Mouse (Mus musculus) monocyte, adult 5-6 weeks (primary cell): ENCODE data around the gene Zfp114. TPM values are rescaled to one million over a fixed set of nuclear protein-coding genes. Genes with fewer than 3 reads are reported as not detected.

Experiments
- ATAC-seq: fragments of 153-309, 156-312 bp; replicated peaks from 2 replicates; pipeline ENCODE4 v1.8.0; 2017; ENCODE audit warnings: mild to moderate bottlenecking; ENCODE audit not compliant: low TSS enrichment, insufficient number of reproducible peaks, severe bottlenecking, poor library complexity, low FRiP score
- total RNA-seq: library from RNA; stranded (forward); fragments of 200-1000, 200-491, 200-594 nt; gene quantifications from 3 replicates; pipeline ENCODE4 v1.2.3, GENCODE M21; 2017

Zfp114 gene
- total RNA-seq, result 0.68 TPM in 1 of 3 replicates, not detected in the others

DNA sequence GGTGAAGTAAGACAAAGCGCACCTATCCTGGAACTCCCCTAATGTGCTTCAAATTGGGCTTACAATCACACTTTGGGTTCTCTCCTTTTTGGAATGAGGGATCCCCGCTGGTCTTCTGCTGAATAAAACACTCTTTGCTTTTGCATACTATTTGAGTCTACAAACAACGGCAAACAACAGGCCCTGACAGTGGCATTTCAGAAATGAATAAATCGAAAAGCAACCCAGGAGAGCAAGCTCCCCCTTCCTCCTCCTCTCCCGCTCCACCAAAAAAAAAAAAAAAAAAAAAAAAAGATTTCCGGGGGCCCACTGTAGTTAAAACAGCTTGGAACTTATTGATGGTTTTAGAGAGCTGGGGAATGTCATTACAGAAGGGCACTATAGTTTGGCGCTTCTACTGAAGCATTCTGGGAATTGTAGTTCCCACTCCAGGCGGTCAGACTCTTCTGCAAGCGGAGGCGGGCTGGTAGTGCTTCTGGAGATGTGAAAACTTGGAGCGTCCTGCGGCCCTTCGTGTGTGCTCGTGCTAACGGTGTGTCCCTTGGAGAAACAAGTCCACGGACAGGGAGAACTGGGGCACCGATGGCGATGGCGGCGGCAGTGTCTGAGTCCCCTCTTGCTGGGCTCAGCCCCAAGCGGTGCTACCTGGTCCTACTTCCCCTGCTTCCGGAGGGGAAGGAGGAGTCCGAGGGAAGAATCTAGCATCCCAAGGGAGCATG is at the start of gene Zfp114:
TSS of gene Zfp114 (plus strand) at position 443 of the 719 bp plus-strand sequence.
- peak; percentile 31; the same call in 1 of the 2 replicates for ATAC-seq

DNA sequence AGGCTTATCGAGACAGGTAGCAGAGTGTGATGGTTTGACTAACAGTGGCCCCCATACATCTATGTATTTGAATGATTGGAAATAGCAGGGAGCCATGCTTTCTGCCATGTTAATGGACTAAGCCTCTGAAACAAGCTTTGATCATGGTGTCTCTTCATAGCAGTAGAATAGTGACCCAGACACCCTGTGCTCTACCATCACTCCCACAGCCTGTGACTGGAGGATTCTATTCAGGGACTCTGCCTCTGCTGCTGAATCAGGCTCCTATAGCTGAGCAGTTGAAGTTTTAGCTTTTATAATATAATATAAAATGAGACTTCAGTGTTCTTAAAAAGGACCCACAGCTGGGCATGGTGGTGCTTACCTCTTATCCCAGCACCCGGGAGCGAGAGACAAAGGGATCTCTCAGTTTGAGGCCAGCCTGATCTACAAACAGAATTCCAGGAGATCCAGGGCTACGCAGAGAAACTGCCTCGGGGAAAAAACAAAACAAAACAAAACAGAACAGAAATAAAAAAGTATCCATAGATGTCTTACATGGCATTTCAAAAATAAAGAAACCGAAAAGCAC is 41.4 kb upstream of the Zfp114 start:
- ATAC-seq, result no peak

DNA sequence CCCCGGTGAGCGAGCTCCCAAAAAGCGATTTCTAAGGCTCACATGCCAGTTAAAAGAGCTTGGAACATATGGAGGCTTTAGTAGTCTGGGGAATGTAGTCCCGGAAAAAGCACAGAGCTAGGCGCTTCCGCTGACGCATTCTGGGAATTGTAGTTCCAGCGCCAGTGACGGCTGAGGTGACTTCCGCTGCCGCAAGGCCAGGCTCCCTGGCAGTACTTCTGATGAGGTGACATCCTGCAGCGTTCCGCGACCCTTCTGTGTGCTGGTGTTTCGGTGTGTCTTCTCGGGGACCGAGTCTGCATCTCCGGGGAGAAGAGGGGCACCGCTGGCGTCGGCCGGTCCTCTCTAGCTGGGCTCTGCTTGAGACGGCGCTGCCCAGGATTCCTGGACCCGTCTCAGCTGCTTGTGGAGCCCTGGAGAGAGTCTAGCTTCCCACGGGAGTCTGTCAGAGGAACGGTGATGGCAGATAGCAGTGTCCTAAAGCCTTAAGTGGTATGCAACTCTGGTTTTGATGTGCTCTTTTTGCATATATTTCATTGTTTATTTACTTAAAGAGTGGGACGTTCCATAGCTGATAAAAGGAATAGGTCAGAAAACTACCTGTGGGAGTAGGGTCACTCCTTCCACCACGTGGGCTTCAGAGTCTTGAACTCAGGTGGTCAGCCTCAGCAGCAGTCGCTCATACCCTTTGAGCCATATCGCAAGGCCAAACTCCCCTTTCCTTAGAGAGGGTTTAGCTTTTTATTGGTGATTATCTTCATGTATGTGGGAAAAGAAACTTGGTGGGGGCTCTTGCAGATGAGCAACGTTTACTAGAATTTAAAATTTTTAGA is 40.6 kb upstream of the Zfp114 start, which contains the start of gene Zfp235:
TSS of gene Zfp235 (plus strand) at position 174 of the 833 bp plus-strand sequence.
- ATAC-seq, result peak; percentile 98

DNA sequence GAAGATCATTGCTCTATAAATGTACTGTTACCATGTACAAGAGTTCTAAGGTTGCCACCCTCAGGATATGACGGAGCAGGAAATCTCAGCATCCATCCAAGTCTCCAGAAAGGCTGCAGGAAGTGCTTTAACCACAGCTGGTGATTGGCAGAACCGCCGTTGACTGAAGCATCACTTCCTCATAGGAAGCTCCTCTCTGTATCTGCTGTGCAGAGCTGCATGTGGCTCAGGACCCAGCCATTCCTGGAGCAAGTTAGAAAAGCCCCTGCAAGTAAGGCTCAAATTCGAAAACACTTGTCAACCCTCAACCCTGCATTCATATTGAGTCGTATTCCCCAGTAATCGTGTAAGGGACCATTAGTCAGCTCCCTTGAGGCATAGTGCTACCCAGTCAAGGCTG is 32.3 kb upstream of the Zfp114 start:
- no peak for ATAC-seq

DNA sequence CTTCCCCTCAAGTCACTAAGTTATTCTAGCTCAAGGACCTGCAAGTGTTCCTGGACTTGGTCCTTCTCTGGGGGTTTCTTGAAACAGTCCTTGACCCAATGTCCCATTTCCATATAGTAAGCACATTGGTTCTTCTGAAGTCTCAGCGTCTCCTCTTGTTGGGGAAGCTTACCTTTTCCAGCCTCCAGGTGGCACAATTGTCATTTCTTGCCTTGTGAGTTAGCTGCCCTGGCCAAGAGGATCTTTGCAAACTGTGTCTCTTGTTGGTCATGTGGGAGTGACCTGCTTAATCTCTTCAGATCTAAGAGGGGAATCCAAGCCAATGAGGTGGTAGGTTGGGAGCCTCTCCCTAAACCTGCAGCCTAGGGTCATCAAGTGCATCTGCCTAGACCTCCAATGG is 21.6 kb upstream of the Zfp114 start:
- no peak for ATAC-seq

DNA sequence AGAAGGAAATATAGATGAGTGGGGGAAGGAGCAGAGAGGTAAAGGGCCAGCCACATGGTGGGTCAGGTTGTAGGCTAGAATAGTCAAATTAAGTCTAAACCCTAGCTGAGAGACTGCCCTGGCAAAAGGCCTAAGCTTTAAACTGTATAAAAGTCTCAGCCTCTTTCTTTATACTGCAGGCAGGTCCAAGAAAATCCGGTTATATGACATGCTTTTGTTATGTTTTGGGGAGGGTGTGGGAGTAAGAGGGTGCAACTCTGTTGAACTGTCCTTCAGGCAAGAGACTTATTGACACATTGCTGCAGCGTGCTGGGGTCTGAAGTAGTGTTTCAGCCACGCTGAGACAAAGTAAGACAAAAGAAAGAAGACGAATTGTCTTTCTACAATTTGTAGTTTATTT is 2.7 kb upstream of the Zfp114 start:
- ATAC-seq, result no peak

DNA sequence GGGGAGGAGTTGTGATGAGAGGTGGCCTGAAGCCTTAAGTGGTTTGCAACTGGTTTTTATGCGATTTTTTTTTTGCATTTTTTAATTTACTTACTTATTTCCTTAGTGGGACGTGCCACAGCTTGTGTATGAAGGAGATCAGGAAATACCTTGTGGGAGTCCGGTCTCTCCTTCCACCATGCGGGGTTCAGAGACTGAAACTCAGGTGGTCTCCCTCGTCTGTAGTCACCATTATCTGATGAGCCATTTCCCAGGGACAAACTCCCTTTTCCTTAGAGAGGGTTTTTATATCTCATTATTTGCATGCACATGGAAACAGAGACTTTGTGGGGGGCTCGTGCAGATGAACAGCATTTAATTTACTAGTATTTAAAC is 464 bp downstream of the Zfp114 start:
- ATAC-seq, result no peak

DNA sequence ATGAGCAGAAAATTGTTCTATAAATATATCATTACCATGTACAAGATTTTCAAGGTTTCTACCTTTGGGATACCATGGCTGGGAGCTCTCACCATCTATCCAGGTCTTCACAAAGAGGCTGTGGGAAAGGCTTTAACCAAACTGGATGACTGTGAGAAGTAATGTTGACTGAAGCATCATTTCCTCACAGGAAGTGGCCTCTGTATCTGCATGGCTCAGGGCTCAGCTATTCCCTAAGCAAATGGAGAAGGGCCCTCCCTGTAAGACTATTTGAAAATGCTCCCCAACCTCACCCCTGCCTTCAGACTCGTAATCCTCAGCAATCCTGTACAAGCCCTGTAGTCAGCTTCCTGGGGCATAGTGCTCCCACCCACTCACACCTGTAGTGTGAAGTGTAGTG is 12.8 kb downstream of the Zfp114 start:
- ATAC-seq, result no peak

DNA sequence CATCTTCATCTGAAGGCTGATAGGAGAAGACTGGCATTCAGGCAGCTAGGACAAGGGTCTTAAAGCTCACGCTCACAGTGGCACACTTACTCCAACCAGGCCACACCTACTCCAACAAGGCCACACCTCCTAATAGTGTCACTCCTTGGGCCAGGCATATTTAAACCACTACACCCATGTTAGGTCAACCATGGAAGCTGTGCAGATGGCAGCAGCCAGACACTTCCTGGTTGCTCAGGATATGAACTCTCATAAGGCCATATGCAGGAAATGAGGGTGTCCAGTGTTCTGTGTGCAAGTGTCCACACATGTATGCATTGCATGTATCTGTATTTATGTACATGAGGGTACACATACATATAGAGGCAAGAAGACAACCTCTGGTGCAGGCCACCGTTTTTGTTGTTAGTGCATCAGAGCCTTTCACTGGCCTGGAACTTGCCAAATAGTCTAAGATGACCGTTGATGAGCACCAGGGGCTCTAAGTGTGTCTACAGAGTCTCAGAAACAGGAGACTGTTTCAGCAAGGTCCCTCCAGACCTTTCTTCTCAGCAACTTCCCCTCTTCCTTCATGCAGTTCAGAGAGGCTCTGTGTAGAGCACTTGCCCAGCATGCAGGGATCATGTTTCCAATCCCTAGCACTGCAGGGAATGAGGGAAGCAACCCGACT is 14.2 kb downstream of the Zfp114 start:
- ATAC-seq, result no peak

DNA sequence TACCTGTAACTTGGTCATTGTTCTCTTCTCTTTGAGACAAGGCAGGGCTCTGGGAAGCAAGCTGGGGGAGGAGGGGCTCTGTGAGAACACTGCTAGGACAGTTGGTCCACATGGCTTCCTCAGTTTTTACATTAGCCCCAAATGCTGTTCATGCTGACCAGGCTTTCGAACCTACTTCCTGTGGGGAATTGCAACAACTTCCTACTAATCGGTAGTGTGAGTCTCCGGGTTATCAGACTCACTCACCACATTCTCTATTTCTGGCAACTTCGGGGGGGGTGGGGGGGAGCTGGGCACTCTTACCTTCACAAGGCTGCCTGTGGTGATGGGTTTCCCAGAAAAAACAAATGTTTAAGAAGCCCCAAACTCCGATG is 14.7 kb downstream of the Zfp114 start:
- no peak for ATAC-seq

DNA sequence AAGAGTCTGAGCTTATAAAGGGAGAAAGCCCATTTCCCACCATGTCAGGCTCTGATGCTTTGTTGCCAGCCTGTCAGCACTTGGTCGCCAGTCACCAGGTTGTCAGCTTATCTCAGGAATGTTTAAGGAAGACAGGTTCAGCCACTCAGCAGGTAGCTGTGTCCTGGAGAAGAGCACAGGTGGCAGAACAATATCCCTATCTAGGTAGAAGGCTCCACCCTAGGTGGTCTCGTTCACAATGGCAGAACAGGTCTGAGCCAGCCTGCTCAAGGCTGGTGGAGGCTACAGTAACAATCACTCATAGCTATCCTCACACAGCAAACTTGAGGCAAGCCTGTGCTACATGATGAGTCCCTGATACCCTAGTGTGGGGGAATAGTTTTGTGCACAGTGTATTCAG is 16.5 kb downstream of the Zfp114 start:
- ATAC-seq, result no peak

DNA sequence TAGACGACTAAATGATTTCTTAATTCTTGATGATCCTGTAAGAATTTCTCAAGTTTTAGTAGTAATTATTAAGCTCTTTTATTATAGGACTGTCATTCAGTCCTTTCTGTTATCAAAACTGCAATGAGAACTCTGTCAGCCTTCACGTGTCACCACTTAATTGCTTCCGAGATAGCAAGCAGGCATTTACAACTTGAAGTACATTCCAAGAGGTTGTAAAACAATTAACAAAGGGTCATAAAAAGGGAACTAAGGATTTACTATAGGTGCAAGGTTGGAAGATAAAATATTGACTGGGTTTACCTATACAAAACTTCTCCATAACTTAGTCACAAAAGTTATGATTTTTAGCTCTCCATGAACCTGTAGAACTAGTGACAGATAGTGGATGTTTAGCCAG is 18.3 kb downstream of the Zfp114 start:
- no peak for ATAC-seq

DNA sequence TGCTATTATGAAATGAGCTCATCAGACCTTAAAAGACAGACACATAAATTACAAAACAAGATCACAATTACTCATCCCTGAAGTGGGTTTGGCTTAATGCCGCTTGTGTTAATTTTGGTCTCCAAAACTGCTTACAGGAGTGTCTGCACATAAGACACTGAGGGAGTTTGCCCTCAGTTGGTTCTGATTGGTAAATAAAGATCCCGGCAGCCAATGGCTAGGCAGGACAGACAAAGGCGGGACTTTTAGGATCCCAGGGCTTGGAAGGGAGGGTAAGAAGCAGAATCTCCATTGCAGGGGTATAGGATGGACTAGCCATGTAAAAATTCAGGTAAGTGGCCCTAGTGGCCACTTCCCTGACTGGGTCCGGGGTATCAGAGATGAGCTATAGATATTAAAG is 22.1 kb downstream of the Zfp114 start:
- no peak for ATAC-seq

DNA sequence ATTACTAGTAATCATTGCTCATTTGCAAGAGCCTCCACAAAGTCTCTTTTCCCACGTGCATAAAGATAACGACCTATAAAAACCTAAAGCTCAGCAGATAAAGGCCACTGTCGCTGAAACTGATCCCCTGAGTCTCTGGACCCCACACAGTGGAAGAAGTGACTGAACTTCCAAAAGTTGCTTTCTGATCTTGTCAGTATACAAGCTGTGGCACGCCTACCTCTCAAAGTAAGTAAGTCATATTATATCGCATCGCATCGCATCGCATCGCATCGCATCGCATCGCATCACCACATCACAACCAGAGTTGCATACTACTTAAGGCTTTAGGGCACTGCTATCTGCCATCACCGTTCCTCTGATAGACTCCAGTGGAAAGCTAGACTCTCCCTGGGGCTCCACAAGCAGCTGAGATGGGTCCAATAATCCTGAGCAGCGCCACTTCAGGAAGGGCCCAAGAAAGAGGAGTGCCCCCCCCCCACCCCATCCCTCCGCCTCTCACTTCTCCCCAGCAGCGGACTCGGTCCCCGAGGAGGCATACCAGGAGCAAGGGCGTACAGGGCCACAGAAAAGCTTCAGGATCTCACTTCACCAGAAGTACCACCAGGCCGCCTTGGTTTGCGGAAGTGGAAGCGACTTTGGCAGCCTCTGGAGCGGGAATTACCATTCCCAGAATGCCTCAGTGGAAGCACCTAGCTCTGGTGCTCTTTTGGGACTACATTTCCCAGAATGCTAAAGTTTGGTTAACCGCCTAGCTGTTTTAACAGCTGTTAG is 32.8 kb downstream of the Zfp114 start:
- ATAC-seq, result 0 out of 2 replicates have a peak, but pooled peaks have one; percentile 27

DNA sequence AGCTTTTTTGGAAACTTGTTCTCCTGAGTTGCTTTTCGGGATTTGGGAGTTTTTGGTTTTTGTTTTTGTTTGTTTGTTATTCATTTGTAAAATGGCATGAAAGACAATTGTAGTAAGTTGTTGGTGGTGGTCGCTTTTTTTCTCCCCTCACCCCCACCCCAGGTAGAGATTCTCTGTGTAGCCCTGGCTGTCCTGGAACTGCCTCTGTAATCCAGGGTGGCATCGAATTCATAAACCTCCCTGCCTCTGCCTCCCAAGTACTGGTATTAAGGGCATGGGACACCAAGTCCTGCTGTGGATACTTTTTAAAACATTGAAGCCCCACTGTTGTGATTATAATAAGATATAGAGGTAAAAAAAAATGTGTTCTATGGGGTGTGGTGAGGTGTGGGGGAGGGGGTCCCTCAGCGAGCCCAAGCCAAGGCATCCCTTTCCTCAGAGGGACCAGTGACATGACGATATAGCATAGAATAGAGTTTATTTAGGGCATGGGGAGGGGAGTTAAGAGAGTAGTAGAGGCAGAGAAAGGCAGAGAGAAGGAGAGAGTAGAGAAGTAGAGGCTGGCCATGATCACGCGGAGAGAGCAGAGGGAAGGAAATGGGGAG is 33.5 kb downstream of the Zfp114 start:
- no peak for ATAC-seq

DNA sequence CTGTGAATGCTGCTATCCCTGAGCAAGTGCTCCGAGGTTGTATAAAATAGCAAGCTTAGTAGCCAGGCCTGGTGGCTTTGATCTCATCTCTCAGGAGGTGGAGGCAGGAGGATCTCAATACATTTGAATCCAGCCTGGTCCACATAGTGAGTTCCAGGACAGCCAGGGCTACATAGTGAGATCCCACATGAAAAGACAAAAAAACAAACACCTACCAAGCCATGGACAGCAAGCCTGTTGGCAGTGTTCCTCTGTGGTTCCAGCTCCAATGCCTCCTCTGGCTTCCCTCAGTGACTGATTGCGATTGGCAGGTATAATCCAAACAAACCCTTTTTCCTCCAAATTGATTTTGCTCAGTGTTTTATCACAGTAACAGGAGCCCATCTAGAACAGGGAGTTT is 35.4 kb downstream of the Zfp114 start:
- no peak for ATAC-seq

DNA sequence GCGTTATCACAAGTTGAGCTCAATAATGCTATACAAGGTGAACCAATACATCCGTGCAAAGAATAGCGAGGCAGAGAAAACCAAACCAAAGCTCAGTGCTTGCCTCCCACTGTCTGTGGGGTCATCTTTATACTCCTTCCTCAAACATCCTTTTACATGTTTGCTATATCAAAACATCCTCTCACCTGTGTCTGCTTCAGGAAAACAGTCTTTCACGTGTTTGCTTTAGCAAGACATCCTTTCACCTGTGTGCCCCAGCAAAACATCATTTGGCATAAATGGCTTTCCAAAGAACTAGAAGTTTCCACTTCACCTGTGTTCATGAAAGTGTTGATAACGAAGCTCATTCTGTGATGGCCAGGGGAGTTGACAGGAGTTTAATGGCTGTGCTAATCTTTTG is 36.5 kb downstream of the Zfp114 start, which contains the start of gene Zfp111:
TSS of gene Zfp111 (minus strand) at position 101 of the 400 bp plus-strand sequence.
- no peak for ATAC-seq
